In genomic region chr11:113502968-113503367, GRCm38 (mm10) we compare ENCODE assay signal across 17 mouse cellular contexts.
"Had no signal": no experiment of that assay in that cellular context is flagged by ENCODE, and none has a peak within 500 bp of the region (broad histone marks: within the 10 kb centered on the region; RNA-seq: fewer than 3 reads in every experiment).

No protein-coding gene starts in this region.

- H3K9me3 ChIP-seq: limb, embryonic 15.5 days; lung, embryonic 15.5 days; megakaryocyte, embryonic 14.5 days; midbrain, embryonic 13.5 days; midbrain, embryonic 15.5 days; neural tube, embryonic 13.5 days; stomach, embryonic 15.5 days had no signal

- H3K27ac ChIP-seq: limb, embryonic 15.5 days; lung, embryonic 15.5 days; macrophage; midbrain, embryonic 13.5 days; midbrain, embryonic 15.5 days; neural tube, embryonic 13.5 days; stomach, embryonic 15.5 days had no signal

- DNase-seq: lung, adult 2 months; lung, postnatal 14 days; lung, postnatal 36 days; right cerebral cortex, postnatal 14 days; thymus, adult 2 months; thymus, postnatal 14 days; thymus, postnatal 36 days had no signal

- H3K36me3 ChIP-seq: limb, embryonic 15.5 days; lung, embryonic 15.5 days; midbrain, embryonic 13.5 days; midbrain, embryonic 15.5 days; neural tube, embryonic 13.5 days; stomach, embryonic 15.5 days had no signal

- H3K4me1 ChIP-seq: limb, embryonic 15.5 days; lung, embryonic 15.5 days had no signal

- H3K9ac ChIP-seq: limb, embryonic 15.5 days; lung, embryonic 15.5 days; midbrain, embryonic 13.5 days; midbrain, embryonic 15.5 days; neural tube, embryonic 13.5 days; stomach, embryonic 15.5 days had no signal

- H3K27me3 ChIP-seq: limb, embryonic 15.5 days; lung, embryonic 15.5 days; megakaryocyte, embryonic 14.5 days; midbrain, embryonic 13.5 days; midbrain, embryonic 15.5 days; neural tube, embryonic 13.5 days; stomach, embryonic 15.5 days had no signal

- H3K4me3 ChIP-seq: limb, embryonic 15.5 days; lung, embryonic 15.5 days; megakaryocyte, embryonic 14.5 days; midbrain, embryonic 13.5 days; midbrain, embryonic 15.5 days; neural tube, embryonic 13.5 days; stomach, embryonic 15.5 days had no signal

- ATAC-seq: lung, postnatal 0 days; midbrain, embryonic 13.5 days; midbrain, embryonic 15.5 days had no signal

- H3K4me2 ChIP-seq: limb, embryonic 15.5 days; lung, embryonic 15.5 days; midbrain, embryonic 11.5 days; midbrain, embryonic 13.5 days; midbrain, embryonic 15.5 days; neural tube, embryonic 13.5 days; stomach, embryonic 15.5 days had no signal
